Mouse (Mus musculus) CD4-positive, CD25-positive, alpha-beta regulatory T cell (primary cell): ENCODE measurements around the gene Ppp3cb. TPM values are rescaled to one million over a fixed set of nuclear protein-coding genes. Genes with fewer than 3 reads are reported as not detected.

ENCODE experiments used
- polyA plus RNA-seq: library from polyadenylated mRNA; unstranded; fragments of 100-300 nt; shearing (Covaris generic); gene quantifications from one replicate; pipeline ENCODE4 v1.2.1, GENCODE M21; 2017

Ppp3cb gene
- 31.4 TPM for polyA plus RNA-seq

GRCm38 (mm10) chr14:20546415-20546814 lies at the start of gene Ppp3cb:
TSS of gene Ppp3cb (minus strand) at chr14:20546573.

GRCm38 (mm10) chr14:20496603-20497002 lies 49.8 kb downstream of the Ppp3cb start, which contains the start of gene Mss51:
TSS of gene Mss51 (minus strand) at chr14:20496901.

GRCm38 (mm10) chr14:20479291-20480194 lies 66.8 kb downstream of the Ppp3cb start, which contains the start of gene Anxa7:
TSS of gene Anxa7 (minus strand) at chr14:20480133.

GRCm38 (mm10) chr14:20451765-20452331 lies 94.5 kb downstream of the Ppp3cb start, which contains the start of gene Cfap70:
TSS of gene Cfap70 (minus strand) at chr14:20452226.

Other genes starting within 250 kb of the Ppp3cb start
- 61.1 TPM for gene Ecd, start 198.5 kb downstream of the Ppp3cb start, polyA plus RNA-seq
- gene Fam149b, start 198.4 kb downstream of the Ppp3cb start, polyA plus RNA-seq: 75.8 TPM
- 145 TPM for gene Dnajc9, start 157.7 kb downstream of the Ppp3cb start, polyA plus RNA-seq
- 98.6 TPM for gene Mrps16, start 152.9 kb downstream of the Ppp3cb start, polyA plus RNA-seq
- not detected for gene Cfap70, start 94.3 kb downstream of the Ppp3cb start, polyA plus RNA-seq
- 44.0 TPM for gene Anxa7, start 66.4 kb downstream of the Ppp3cb start, polyA plus RNA-seq
- 1.7 TPM for gene Mss51, start 49.7 kb downstream of the Ppp3cb start, polyA plus RNA-seq
- gene Usp54, start 94.5 kb upstream of the Ppp3cb start, polyA plus RNA-seq: 3.5 TPM
- gene Myoz1, start 110.0 kb upstream of the Ppp3cb start, polyA plus RNA-seq: not detected
- gene Synpo2l, start 121.8 kb upstream of the Ppp3cb start, polyA plus RNA-seq: not detected
- 226 TPM for gene Sec24c, start 127.7 kb upstream of the Ppp3cb start, polyA plus RNA-seq
- gene Fut11, start 148.4 kb upstream of the Ppp3cb start, polyA plus RNA-seq: 12.2 TPM
- gene Chchd1, start 156.4 kb upstream of the Ppp3cb start, polyA plus RNA-seq: 127 TPM
- gene Zswim8, start 161.0 kb upstream of the Ppp3cb start, polyA plus RNA-seq: 49.7 TPM
- gene Ndst2, start 188.0 kb upstream of the Ppp3cb start, polyA plus RNA-seq: 54.5 TPM
- 7.6 TPM for gene Camk2g, start 247.5 kb upstream of the Ppp3cb start, polyA plus RNA-seq